Mouse (Mus musculus) cerebellum, adult 2 months (tissue): ENCODE measurements at regions not wholly inside any gene's neighbourhood (a gene's known extent, or its start where the extent isn't known, plus 50 kb on each side); places are given as distances from the start of the nearest gene placed in this dataset.

ENCODE experiments used
- CTCF ChIP-seq: fragments of 200-500 bp; IDR thresholded peaks from 2 replicates; pipeline ENCODE4 v1.5.1; 2011; ENCODE audit warnings: low read depth, mild to moderate bottlenecking, control low read depth, low read length, moderate library complexity, borderline replicate concordance; ENCODE audit not compliant: insufficient read depth
- POLR2A ChIP-seq: fragments of 200-500 bp; IDR thresholded peaks from 2 replicates; pipeline ENCODE4 v1.6.1; 2011; ENCODE audit warnings: low read length, control low read depth, borderline replicate concordance; ENCODE audit not compliant: insufficient read depth

DNA sequence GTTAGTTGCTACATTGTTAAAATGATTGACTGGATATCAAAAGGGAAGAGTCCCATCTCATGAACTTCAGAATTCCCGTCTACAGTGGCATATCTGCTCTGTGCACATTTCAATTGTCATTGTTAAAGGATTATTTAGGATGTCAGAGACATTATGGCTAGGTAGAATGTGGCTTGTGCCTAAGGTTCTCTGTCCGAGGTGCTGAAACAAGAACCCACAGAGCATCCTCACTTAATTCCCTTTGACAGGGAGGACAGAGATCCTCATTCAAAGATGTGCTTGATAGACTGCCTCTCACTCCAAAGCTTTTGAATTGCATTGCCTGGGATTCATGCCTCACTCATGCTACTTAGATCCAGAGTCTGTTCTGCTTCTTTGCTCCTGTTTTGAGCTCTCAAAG lies 702.4 kb upstream of the Kdm8 start:
- TF ChIP-seq POLR2A (no peak), CTCF (no peak)
